Mouse (Mus musculus): ENCODE data around the gene Rnf121. TPM values are rescaled to one million over a fixed set of nuclear protein-coding genes. Genes with fewer than 3 reads are reported as not detected.

Gene Rnf121
- polyA plus RNA-seq, 1 experiment, result 17.7 TPM

GRCm38 (mm10) chr7:102087336-102087735 is 22.1 kb upstream of the Rnf121 start:
- Histone ChIP-seq H3K4me3 (ENCODE audit: extremely low read depth, insufficient read depth, insufficient read length) (no peak overlapping the region), H3K4me1 (ENCODE audit: control insufficient read depth, insufficient read depth, insufficient read length) (no peaks in the 10 kb centered on the region), H3K36me3 (ENCODE audit: control insufficient read depth, insufficient read depth, low read length) (peaks cover 3% of the 10 kb centered on the region; the same call in 1 of the 2 replicates), H3K27me3 (ENCODE audit: control insufficient read depth, insufficient read depth, low read length) (no peaks in the 10 kb centered on the region), H3K27ac (ENCODE audit: insufficient read depth, low read length) (no peak overlapping the region)
- no peak for DNase-seq (ENCODE audit: low read depth in 1 of 2, low spot score in 2 of 2)
- TF ChIP-seq CTCF (IDR thresholded peaks at IDR 0.05; ENCODE audit: extremely low read depth, insufficient read depth, insufficient read length, insufficient replicate concordance) (no peak), POLR2A (IDR thresholded peaks at IDR 0.05; ENCODE audit: low read depth, low read length) (no peak)
- 84% methylated on average over 4 of the region's 4 CpGs for WGBS

GRCm38 (mm10) chr7:102084041-102084696 is 18.9 kb upstream of the Rnf121 start:
- TF ChIP-seq POLR2A (IDR thresholded peaks at IDR 0.05; ENCODE audit: low read depth, low read length) (no peak), CTCF (IDR thresholded peaks at IDR 0.05; ENCODE audit: extremely low read depth, insufficient read depth, insufficient read length, insufficient replicate concordance) (no peak)
- H3K4me3 ChIP-seq (ENCODE audit: extremely low read depth, insufficient read depth, insufficient read length), result no peak overlapping the region
- H3K27me3 ChIP-seq (ENCODE audit: control insufficient read depth, insufficient read depth, low read length), result no peaks in the 10 kb centered on the region
- H3K27ac ChIP-seq (ENCODE audit: insufficient read depth, low read length), result no peak overlapping the region
- DNase-seq (ENCODE audit: low read depth in 1 of 2, low spot score in 2 of 2), result no peak
- whole genome bisulfite sequencing, result 90% methylated on average over 26 of the region's 26 CpGs
- peaks cover 17% of the 10 kb centered on the region for H3K36me3 ChIP-seq (ENCODE audit: control insufficient read depth, insufficient read depth, low read length)
- no peaks in the 10 kb centered on the region for H3K4me1 ChIP-seq (ENCODE audit: control insufficient read depth, insufficient read depth, insufficient read length)

DNA sequence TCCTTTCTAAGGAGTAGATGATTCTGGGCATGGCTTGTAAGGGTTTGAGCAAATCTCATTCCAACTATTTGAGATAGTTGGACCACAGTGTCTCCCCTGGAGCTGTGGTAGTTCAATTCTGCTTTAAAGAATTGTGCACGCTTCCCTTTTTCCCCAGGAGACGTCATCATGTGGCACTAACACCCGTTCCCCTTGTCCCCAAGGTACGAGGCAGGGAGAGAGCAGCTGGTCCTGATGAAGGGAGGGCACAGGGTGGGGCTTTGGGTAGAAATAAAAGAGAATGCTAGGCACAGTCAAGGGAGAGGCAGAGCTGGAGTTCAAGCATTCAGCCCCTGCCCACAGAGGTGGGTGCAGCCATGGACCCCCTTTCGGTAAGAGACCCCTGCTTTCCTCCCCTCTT is 17.5 kb upstream of the Rnf121 start, which contains the start of gene Trpc2:
Gene Trpc2, plus strand, starts transcription at position 301 of the 400 bp plus-strand sequence.
- H3K36me3 ChIP-seq (ENCODE audit: control insufficient read depth, insufficient read depth, low read length), result peaks cover 20% of the 10 kb centered on the region
- no peak for DNase-seq (ENCODE audit: low read depth in 1 of 2, low spot score in 2 of 2)
- H3K4me3 ChIP-seq (ENCODE audit: extremely low read depth, insufficient read depth, insufficient read length), result no peak within 1 kb of the TSS
- TF ChIP-seq POLR2A (IDR thresholded peaks at IDR 0.05; ENCODE audit: low read depth, low read length) (no peak), CTCF (IDR thresholded peaks at IDR 0.05; ENCODE audit: extremely low read depth, insufficient read depth, insufficient read length, insufficient replicate concordance) (no peak)
- H3K27me3 ChIP-seq (ENCODE audit: control insufficient read depth, insufficient read depth, low read length), result no peaks in the 10 kb centered on the region
- H3K27ac ChIP-seq (ENCODE audit: insufficient read depth, low read length), result no peak within 1 kb of the TSS
- WGBS, result 79% methylated on average over 5 of the region's 5 CpGs
- no peaks in the 10 kb centered on the region for H3K4me1 ChIP-seq (ENCODE audit: control insufficient read depth, insufficient read depth, insufficient read length)

DNA sequence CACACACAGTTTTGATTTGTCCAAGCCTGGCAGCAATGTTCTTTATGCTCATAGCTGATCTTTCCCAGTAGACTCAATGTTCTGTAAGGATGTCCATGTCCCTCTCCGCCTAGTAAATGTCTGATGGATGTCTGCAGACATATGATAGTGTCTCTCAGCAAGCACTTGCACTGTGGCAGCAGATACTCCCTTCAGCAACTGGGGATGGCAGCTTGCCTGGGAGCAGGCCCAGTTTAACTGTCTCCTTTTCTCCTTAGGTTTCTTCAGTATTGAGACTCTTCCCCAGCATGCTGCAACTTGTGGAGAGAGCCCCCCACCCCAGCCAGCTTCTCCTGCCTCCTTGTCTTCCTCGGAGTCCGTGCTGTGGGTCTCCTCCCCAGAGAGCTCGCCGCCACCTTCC is 16.5 kb upstream of the Rnf121 start:
- Histone ChIP-seq H3K4me3 (ENCODE audit: extremely low read depth, insufficient read depth, insufficient read length) (no peak overlapping the region), H3K27ac (ENCODE audit: insufficient read depth, low read length) (no peak overlapping the region), H3K4me1 (ENCODE audit: control insufficient read depth, insufficient read depth, insufficient read length) (no peaks in the 10 kb centered on the region), H3K27me3 (ENCODE audit: control insufficient read depth, insufficient read depth, low read length) (no peaks in the 10 kb centered on the region), H3K36me3 (ENCODE audit: control insufficient read depth, insufficient read depth, low read length) (peaks cover 21% of the 10 kb centered on the region)
- no peak for TF ChIP-seq CTCF (IDR thresholded peaks at IDR 0.05; ENCODE audit: extremely low read depth, insufficient read depth, insufficient read length, insufficient replicate concordance)
- TF ChIP-seq POLR2A (IDR thresholded peaks at IDR 0.05; ENCODE audit: low read depth, low read length), result no peak
- WGBS, result 96% methylated on average over 5 of the region's 5 CpGs
- DNase-seq (ENCODE audit: low read depth in 1 of 2, low spot score in 2 of 2), result no peak

- H3K27me3 ChIP-seq (ENCODE audit: control insufficient read depth, insufficient read depth, low read length), result no peaks in the 10 kb centered on the region
- TF ChIP-seq CTCF (IDR thresholded peaks at IDR 0.05; ENCODE audit: extremely low read depth, insufficient read depth, insufficient read length, insufficient replicate concordance) (no peak), POLR2A (IDR thresholded peaks at IDR 0.05; ENCODE audit: low read depth, low read length) (no peak)
- H3K4me3 ChIP-seq (ENCODE audit: extremely low read depth, insufficient read depth, insufficient read length), result no peak overlapping the region
- WGBS, result 94% methylated on average over 8 of the region's 8 CpGs
- DNase-seq (ENCODE audit: low read depth in 1 of 2, low spot score in 2 of 2), result no peak
- no peak overlapping the region for H3K27ac ChIP-seq (ENCODE audit: insufficient read depth, low read length)
- no peaks in the 10 kb centered on the region for H3K4me1 ChIP-seq (ENCODE audit: control insufficient read depth, insufficient read depth, insufficient read length)
- peaks cover 27% of the 10 kb centered on the region for H3K36me3 ChIP-seq (ENCODE audit: control insufficient read depth, insufficient read depth, low read length)
Observed at GRCm38 (mm10) chr7:102080311-102080710, 15.0 kb upstream of the Rnf121 start.

- no peak overlapping the region for H3K27ac ChIP-seq (ENCODE audit: insufficient read depth, low read length)
- peak; percentile 15; the same call in 1 of the 2 replicates for TF ChIP-seq CTCF (IDR thresholded peaks at IDR 0.05; ENCODE audit: extremely low read depth, insufficient read depth, insufficient read length, insufficient replicate concordance)
- no peak for TF ChIP-seq POLR2A (IDR thresholded peaks at IDR 0.05; ENCODE audit: low read depth, low read length)
- H3K4me1 ChIP-seq (ENCODE audit: control insufficient read depth, insufficient read depth, insufficient read length), result no peaks in the 10 kb centered on the region
- no peak for DNase-seq (ENCODE audit: low read depth in 1 of 2, low spot score in 2 of 2)
- H3K4me3 ChIP-seq (ENCODE audit: extremely low read depth, insufficient read depth, insufficient read length), result no peak overlapping the region
- peaks cover 35% of the 10 kb centered on the region for H3K36me3 ChIP-seq (ENCODE audit: control insufficient read depth, insufficient read depth, low read length)
- WGBS, result 81% methylated on average over 7 of the region's 7 CpGs
- H3K27me3 ChIP-seq (ENCODE audit: control insufficient read depth, insufficient read depth, low read length), result no peaks in the 10 kb centered on the region
Observed at GRCm38 (mm10) chr7:102078517-102078916, 13.2 kb upstream of the Rnf121 start.

DNA sequence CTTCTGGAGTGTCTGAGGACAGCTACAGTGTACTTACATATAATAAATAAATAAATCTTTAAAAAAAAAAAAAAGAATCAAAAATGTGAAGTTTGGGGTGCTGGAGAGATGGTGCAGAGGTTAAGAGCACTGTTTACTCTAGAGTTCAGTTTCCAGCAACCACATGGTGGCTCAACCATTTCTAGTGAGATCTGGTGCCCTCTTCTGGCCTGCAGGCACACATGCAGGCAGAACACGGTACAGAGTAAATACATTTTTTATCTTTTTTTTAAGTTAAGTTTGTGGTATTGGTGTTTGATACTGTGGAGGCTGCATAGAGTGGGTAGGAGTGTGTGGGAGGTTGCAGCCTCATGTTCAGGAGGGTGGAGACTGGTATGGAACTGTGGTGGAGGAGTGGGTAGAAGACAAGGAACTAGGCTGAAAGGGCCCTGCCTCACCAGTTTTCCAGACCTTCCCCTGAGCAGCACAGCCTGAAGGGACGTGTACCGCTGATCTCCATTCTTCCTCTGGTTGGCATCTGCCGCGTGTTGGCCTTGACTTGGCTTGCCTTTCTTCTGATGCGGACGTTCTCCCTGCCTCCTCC is 11.5 kb upstream of the Rnf121 start:
- H3K27ac ChIP-seq (ENCODE audit: insufficient read depth, low read length), result no peak overlapping the region
- no peaks in the 10 kb centered on the region for H3K27me3 ChIP-seq (ENCODE audit: control insufficient read depth, insufficient read depth, low read length)
- no peaks in the 10 kb centered on the region for H3K4me1 ChIP-seq (ENCODE audit: control insufficient read depth, insufficient read depth, insufficient read length)
- peak; percentile 43; the same call in 1 of the 2 replicates for TF ChIP-seq CTCF (IDR thresholded peaks at IDR 0.05; ENCODE audit: extremely low read depth, insufficient read depth, insufficient read length, insufficient replicate concordance)
- no peak for TF ChIP-seq POLR2A (IDR thresholded peaks at IDR 0.05; ENCODE audit: low read depth, low read length)
- H3K36me3 ChIP-seq (ENCODE audit: control insufficient read depth, insufficient read depth, low read length), result peaks cover 34% of the 10 kb centered on the region
- DNase-seq (ENCODE audit: low read depth in 1 of 2, low spot score in 2 of 2), result peak; percentile 23 to 26
- 86% methylated on average over 7 of the region's 7 CpGs for WGBS
- no peak overlapping the region for H3K4me3 ChIP-seq (ENCODE audit: extremely low read depth, insufficient read depth, insufficient read length)

Data from spleen, adult 2 months (tissue).